Mouse (Mus musculus): ENCODE results near the gene Pxn. TPM values are rescaled to one million over a fixed set of nuclear protein-coding genes. Genes with fewer than 3 reads are reported as not detected.

Pxn gene
- total RNA-seq (2021), result 48.9 and 54.8 TPM in 2 replicates
- long read RNA-seq, experiment 1, transcript Pxn-201 (11 exons, 3,706 nt), result major isoform, 38 of 66 reads
- long read RNA-seq, experiment 1, transcript Pxn-202 (12 exons, 2,667 nt), result minor isoform, 15 of 66 reads
- long read RNA-seq, experiment 1, partial matches to known transcripts, result 5 of 66 reads
- long read RNA-seq, experiment 1, other reads (novel, unspliced or antisense), result 8 of 66 reads
- long read RNA-seq, experiment 2, transcript Pxn-202 (12 exons, 2,667 nt), result minor isoform, 9 of 48 reads
- long read RNA-seq, experiment 2, transcript Pxn-201 (11 exons, 3,706 nt), result major isoform, 19 of 48 reads
- long read RNA-seq, experiment 2, partial matches to known transcripts, result 14 of 48 reads
- long read RNA-seq, experiment 2, other reads (novel, unspliced or antisense), result 6 of 48 reads

DNA sequence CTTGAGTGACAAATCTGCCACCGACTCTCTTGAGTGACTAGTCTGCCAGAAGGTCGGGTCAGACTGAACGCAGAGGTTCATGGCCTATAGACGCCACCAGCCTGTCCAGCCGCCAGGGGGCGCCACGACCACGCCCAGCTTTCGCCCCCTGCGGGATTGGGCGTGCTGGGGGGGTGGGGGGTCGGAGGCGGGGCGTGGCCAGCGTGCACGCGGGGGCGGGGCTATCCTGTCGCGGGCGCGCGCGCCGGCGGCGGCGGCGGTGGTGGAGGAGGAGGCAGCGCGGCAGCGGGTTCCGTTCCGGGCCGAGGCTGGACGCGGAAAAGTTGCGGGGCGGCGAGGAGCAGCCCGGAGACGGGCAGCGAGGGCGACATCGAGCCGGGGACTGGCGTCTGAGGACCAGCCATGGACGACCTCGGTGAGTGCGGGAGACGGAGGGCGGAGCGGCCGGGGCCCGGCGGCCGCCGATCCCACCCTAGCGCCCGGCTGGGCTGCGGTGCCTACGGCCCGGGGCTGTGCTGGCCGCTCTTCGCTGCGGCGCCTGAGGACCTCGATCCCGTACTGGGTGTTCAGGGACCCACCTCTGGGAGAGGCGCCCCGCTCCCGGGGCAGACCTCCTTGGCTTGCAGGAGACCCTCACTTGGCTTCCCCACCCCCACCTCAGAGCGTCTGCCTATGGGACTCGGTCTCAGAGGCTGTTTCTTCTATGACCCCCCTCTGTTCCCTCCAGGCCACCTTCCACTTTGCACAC, at the start of gene Pxn:
Gene Pxn (plus strand): TSS at position 223 of the 748 bp plus-strand sequence.
- peak; percentile 98 for DNase-seq

DNA sequence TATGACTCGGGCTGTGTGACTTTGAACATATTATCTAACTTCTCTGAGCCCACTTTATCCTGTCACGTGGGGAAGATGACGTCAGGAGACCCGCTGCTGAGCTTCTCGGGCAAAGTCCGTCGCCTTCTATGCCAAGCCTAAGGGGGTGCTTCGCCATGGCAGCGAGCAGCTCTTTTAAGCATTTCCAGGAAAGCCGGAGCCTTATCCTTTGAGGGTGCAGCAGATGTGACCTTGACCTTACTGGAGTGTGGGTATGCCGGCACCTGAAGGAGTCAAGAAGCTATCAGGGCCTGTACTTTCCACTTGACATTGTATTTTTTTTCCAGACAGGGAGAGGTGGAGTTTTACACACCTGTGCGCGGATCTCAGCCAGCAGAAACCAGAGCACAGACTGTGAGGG, 47.6 kb upstream of the Pxn start:
- DNase-seq, result peak; percentile 29

DNA sequence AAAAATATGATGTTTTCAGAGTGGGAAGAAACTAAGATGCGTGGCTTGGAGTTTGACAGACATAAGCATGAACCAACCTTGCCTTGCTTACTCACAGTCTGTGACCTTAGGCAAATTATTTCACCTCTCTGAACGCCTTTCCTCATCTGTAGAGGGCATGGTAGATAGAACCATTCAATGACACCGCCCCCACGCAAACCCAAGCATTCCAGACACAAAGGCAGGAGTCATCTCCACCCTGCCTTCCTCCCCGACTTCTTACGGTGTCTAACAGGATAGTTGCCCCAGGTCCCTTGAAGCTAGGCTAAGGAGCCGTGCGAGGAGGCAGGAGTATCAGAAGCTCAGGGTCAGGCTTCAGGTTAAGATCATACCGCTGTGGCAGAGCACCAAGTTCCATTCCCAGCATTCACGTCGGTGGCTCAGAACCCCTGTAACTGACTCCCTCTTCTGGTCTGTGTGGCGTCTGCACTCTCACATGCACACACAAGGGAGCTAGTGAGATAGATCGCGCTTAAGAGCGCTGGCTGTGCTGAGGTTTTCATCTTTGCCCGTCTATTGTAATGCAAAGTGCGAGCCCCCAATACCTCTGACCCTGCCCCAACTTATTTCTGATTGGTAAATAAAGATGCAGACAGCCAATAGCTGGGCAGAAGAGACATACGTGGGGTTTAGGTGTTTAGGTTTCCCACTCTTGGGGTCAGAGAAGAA, 41.9 kb upstream of the Pxn start:
- no peak for DNase-seq

DNA sequence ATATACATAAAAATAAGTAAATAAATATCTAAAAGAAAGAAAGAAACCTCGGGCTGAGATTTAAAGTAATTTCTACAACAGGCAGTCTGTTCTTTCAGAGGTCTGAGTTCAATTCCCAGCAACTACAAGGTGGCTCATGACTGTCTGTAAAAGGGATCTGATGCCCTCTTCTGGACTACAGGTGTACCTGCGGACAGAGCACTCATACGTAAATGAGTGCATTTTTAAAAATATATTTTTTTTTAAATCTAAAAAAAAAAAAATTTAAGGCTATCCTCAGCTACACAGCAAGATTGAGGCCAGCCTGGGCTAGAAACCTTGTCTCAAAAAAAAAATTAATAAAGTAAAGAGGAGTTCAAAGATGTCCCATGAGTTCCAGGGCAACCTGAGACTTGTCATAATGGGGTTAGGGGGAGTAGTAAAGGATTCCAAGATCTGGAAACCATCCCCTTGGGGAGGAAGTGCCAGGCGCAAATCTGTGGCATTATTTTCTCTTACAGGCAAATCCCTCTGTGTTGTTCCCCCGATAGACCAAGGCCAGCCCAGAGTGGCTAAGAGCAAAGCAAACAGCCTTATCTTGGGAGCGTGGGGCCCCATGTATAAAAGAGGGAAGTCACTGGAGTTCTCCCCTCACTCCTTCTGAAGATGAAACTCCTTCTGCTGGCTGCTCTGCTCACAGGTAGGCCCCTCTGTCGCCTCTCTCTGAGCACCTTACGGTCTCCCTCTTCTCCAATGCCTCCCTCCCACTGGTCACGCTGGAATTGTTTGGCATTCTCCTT, 40.6 kb upstream of the Pxn start, which contains the start of gene Pla2g1b:
Gene Pla2g1b (plus strand): TSS at position 621 of the 779 bp plus-strand sequence.
- no peak for DNase-seq

DNA sequence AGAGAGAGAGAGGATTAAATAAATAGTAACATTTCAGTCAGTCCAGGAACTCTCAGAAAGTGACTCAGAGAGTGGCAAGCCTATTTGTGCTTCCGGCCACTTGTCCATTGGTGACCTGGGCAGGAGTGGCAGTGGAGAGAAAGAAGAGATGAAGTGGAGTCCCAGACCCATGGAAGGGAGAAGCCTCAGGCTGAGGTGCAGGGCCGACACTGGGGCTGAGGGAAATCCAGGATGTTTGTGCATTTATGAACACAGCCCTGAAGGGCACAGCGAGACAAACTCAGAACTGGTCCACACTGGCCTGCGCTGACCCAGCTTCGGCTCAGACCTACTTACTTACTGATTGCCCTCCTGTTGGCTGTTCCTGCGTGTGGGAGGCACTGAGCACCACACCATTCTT, 36.7 kb upstream of the Pxn start:
- no peak for DNase-seq

DNA sequence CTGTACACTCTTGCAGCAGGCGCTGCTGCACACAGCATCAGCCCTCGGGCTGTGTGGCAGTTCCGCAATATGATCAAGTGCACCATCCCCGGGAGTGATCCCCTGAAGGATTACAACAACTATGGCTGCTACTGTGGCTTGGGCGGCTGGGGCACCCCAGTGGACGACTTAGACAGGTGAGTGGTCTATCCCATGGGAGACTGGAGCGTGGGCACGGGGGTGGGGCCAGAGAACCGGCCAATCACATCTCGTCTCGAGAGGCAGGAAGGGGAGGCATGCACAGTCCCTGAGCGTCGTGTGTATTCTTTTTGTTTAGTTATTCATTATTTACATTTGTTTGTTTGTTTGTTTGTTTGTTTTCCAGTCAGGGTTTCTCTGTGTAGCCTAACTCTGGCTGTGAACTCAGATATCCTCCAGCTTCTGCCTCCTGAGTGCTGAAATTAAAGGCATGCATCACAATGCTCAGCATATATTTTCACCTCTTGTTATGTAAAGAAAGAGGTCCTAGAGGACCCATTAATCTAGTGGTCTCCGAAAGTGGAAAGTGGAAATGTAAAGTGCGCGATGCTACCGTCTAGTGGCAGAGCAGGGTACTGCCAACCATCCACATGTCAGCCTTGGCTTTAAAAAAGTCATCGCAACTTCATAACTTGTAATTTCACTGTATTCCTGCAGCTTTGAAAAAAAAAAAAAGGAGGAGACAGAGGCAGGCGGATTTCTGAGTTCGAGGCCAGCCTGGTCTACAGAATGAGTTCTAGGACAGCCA, 35.5 kb upstream of the Pxn start:
- peak; percentile 67 for DNase-seq

DNA sequence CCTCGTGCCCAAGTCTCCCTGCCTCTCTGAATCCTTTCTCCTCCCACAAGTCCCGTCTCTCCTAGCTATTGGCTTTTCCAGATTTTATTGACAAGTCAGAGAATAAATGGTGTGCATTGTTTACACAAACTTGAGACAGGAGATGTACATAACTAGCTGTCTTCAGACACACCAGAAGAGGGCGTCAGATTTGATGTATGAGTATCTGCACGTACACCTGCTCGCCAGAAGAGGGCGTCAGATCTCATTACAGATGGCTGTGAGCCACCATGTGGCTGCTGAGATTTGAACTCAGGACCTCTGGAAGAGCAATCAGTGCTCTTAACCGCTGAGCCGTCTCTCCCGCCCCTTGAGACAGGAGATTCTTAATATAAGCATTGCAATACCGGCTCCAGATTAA, 33.3 kb upstream of the Pxn start:
- no peak for DNase-seq

DNA sequence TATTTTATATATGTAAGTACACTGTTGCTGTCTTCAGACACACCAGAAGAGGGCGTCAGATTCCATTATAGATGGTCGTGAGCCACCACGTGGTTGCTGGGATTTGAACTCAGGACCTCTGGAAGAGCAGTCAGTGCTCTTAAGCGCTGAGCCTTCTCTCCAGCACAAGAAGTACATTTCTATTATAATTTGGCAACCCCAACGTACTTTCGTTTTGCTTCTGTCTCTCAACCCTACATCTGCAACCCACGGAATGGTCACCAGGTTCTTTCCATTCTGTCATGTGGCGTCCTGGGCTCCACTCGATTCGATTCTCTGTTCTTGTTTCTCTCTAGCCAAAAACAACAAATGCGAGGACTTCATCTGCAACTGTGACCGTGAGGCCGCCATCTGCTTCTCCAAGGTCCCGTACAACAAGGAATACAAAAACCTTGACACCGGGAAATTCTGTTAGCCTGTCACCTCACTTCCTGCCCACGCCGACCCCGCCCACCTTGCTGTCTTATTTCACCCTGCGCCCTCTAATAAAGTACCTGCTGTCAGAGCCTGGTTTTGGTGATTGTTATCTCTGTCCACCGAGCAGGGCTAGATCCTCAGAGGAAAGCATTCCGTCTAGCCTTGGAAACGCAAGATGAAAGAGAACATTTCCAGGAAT, 32.2 kb upstream of the Pxn start:
- peak; percentile 81 for DNase-seq

DNA sequence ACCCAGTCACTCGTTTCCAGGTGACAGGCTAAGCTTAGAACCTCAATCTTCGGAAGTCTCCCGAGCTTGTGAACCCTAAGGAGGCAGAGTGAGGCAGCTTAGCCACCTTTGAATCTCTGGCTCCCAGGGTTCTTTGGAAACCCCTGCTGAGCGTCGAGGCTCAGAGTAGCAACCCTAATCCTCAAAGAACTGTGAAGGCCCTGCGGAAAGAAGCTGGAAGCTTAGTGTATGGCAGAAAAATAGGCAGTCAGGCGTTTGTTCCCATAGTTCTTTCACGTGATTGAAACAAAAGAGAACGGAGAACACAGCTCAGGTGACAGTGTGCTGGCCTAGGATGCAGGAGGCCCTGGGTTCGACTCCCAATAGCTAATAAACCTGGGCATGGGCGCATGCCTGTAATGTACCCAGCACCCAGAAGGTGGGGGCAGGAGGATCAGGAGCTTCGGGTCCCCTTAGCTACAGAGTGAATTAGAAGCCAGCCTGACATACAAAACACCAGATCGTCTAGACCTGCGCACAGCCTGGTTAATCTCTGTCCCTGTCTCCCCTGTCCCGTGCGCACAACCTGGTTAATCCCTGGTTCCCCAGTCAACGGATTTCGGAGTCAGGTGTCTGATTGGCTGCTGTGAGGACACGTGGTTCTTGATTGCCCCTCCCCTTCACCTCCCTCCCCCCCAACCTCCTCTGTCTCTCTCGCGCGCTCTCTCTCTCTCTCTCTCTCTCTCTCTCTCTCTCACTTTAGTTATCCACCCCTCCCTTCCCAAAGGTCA, 31.0 kb upstream of the Pxn start:
- DNase-seq, result peak; percentile 76

DNA sequence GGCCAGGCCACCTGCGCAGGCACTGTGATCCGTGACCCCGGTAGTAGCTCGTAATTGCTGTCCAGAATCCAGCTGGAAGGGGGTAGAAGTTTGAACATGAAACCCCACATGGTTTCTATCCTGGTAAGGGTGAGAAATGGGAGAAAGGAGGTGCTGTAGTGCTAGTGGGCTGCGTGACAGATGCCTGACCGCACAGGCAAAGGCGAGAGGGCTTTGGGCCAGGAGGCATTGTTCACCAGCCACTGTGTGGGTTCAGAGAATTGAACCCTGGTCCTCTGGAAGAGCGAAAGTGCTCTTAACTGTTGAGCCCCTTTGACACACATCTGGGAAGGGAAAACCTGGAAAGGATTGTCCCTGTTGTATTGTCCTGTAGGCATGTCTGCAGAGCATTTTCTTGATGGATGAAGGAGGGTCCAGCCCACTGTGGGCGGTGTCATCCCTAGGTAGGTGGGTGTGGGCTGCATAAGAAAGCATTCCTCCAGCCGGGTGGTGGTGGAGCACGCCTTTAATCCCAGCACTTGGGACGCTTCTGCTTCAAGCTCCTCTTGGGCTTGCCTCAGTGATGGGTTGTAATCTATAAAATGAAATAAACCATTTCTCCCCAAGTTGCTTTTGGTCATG, 30.3 kb upstream of the Pxn start:
- no peak for DNase-seq

DNA sequence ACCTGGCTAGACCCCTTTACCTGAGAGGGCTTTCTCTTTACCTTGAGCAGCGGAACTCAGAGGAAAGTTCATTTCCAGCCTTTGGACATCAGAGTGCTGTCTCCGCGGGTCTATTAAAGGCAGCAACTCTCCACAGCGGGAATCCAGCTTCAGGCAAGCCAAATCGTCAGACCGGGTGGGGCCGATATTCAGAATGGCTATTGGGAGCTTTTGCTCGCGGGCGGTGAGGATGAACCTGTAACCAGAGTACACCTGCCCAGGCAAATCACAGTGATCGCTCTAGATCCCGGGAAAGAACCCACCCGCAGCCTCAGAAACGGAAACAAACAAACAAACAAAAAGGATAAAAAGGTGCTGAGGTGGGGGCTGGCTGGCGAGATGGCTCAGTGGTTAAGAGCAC, 26.9 kb upstream of the Pxn start:
- DNase-seq, result no peak

DNA sequence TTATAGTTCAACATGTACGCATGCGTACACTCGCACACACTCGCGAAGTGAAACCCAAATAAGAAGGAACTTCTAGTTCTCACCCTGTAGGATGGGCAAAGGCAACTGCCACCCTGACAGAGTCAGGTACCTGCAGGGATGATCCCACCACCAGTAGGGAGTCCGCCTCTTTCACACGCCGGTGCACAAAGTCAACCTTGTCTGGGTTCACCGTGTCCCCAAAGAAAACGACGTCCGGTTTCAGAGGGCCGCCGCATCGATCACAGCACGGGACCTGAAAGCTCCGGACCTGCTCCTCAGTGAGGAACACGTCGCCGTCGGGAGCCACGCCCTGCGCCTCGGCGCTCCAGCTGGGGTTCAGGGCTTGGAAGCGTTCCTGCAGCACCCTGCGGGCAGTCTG, 26.4 kb upstream of the Pxn start:
- peak; percentile 40 for DNase-seq

DNA sequence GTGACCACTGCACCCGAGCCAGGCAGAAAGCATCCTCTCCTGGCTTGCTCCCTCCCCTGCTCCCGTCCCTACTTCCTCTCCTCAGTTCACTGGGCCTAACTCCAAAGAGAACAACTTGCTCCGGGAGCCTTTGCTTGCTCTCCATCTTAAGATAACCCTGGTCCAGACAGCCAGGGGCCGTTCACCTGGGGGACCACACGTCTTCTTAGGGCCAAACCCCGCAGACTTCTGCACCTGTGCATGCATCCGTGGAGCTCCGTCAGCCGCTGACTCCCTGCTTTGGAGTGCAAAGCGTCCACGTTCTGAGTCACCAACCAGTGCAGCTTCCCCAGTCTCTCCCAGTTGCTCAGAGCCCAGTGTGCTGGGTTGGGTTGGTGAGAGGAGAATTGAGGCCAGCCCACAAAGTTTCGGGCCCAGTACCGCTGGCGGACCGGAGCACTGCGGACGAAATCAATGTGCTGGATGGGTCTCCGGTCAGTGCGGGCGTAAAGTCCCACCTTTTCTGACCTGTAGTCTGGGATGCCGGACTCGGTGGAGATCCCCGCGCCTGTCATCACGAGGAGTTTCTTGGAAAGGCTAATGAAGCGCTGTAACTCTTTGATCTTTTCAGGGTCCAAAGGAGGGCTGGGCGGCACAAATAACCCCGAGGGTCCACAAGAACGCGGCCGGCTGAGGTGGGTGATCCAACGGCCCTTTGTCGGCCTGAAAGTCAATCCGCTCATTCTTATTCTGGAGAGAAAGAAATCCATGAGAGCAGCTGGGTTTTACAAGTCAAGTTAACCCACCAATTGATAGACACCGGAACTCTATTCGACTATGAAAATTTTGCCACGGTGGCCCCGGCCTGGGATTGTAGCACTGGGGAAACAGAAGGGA, 23.8 kb upstream of the Pxn start:
- DNase-seq, result no peak

DNA sequence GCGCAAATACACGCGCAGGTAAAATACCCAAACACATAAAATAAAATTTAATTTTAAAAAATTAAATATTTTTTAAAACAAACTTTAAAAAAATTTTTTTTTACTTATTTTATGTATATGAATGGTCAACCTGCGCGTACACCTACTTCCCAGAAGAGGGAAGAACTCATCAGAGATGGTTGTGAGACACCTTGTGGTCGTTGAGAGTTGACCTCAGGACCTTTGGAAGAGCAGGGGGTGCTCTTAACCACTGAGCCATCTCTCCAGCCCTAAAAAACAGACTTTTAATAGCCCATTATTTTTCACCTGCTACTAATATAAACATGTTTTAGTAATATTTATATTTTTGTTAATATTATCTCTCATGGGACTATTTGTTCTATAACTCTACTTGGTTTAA, 23.1 kb upstream of the Pxn start:
- DNase-seq, result no peak

DNA sequence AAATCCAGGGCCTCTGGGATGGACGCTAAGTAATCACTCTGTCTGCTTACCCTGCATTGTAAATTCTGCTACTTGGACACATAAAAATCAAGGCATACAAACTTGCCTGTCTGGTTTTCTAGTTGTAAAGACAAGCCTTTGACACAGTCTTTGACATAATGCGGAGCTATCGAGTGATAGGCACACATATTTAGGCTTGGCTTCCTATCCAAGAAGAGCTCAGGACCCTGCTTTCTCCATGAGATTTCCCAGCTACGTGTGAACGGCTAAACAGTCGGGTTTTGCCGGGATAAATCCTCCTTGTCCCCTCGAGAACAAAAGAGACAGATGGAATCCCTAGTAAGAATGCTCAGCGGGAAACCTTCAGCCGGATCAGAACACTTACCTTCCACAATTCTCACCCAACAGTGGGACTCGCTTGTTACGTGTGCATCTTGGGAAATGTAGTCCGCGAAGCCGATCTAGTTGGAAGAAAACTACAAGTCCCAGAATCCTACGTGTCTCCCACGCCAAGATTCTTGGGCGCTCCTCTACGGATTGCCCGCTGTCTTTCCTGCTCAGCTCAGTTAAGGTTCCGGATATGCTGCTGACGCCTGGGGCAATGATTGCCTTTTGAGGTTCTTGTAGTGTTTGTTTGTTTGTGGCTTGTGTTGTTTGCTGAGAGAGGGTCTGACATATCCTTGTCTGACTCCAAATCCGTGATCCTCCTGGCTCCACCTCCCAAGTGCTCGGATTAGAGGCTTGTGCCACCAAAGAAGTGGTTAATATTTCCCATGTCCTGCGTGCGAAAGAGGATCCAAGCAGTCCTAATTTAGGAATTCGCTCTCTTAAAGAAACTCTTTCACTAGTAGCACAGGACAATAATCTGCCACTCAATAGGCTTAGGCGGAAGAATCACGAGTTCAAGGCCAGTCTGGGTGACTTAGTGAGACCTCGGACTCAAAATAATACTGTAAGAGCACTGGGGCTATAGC, 22.2 kb upstream of the Pxn start, which contains the start of gene Sirt4:
Gene Sirt4 (minus strand): TSS at position 779 of the 974 bp plus-strand sequence.
- peak; percentile 84 for DNase-seq

DNA sequence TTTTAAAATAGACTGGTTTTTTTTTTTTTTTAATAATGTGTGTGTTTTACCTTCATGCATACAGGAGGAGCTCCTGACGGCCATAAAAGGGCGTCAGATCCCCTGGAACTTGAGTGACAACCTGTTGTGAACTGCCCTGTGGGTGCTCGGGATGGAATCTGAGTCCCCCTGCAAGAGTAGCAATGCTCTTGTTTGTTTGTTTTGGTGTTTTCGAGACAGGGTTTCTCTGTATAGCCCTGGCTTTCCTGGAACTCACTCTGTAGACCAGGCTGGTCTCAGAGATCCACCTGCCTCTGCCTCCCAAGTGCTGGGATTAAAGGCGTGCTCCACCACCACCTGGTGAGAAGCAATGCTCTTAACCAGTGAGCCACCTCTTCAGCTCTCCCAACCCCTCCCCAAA, 21.5 kb upstream of the Pxn start:
- DNase-seq, result no peak

All from adrenal gland, postnatal 14 days (tissue).